Comparison of ENCODE assay signal across 26 mouse cellular contexts in genomic region chr8:57451896-57452295, GRCm38 (mm10). TPM values are rescaled to one million over a fixed set of nuclear protein-coding genes. Genes with fewer than 3 reads are reported as not detected.
DNase-seq lines count a peak whose midpoint lies in the region; ATAC-seq and TF ChIP-seq lines count a peak whose summit lies in the region.
"Had no signal": no experiment of that assay in that cellular context is flagged by ENCODE, and none has a peak within 500 bp of the region (broad histone marks: within the 10 kb centered on the region; RNA-seq: fewer than 3 reads in every experiment).

No protein-coding gene starts in this region.

- DNase-seq in kidney, adult 2 months, result peak; percentile 84
- DNase-seq in kidney, adult 9 months, result peak; percentile 88
- no peak for DNase-seq in kidney, postnatal 14 days
- peak; percentile 38 for DNase-seq in liver, adult 2 months (ENCODE audit: extremely low read depth, low read depth, low spot score)
- DNase-seq: adrenal gland, adult 2 months; adrenal gland, postnatal 10 days; adrenal gland, postnatal 25 days; cerebellum, adult 11 months; cerebellum, adult 18-20 months; cerebellum, adult 8-10 months; cerebellum, adult 9-11 months; cerebellum, postnatal 14 days; cerebellum, postnatal 36 days; embryo, embryonic 11 days had no signal

- no peak for TF ChIP-seq CTCF in kidney, adult 2 months (conservative IDR thresholded peaks at IDR 0.05; ENCODE audit: insufficient read depth, insufficient read length, low read depth, low read length)
- TF ChIP-seq CTCF in liver, adult 2 months (IDR thresholded peaks at IDR 0.05; ENCODE audit: low read depth, low read length), result no peak

- ATAC-seq in kidney, embryonic 15.5 days (replicated peaks; ENCODE audit: low FRiP score), result no peak
- ATAC-seq in liver, embryonic 12.5 days, result no peak
- ATAC-seq: forebrain, embryonic 14.5 days had no signal

- H3K79me2 ChIP-seq in liver, adult 2 months (ENCODE audit: control insufficient read depth, insufficient read depth, low read length), result no peaks in the 10 kb centered on the region

- H3K27ac ChIP-seq in kidney, adult 2 months (ENCODE audit: insufficient read depth, low read depth, low read length), result peak overlapping the region; percentile 95
- no peak overlapping the region for H3K27ac ChIP-seq in kidney, embryonic 15.5 days
- H3K27ac ChIP-seq in liver, adult 2 months (replicated peaks; ENCODE audit: insufficient read depth, low read depth, low read length), result no peak overlapping the region
- no peak overlapping the region for H3K27ac ChIP-seq in liver, embryonic 12.5 days
- H3K27ac ChIP-seq: embryonic facial prominence, embryonic 13.5 days; embryonic facial prominence, embryonic 15.5 days; forebrain, embryonic 10.5 days; forebrain, embryonic 12.5 days had no signal

- TF ChIP-seq POLR2A in kidney, adult 2 months (IDR thresholded peaks at IDR 0.05; ENCODE audit: low read depth, low read length), result no peak
- TF ChIP-seq POLR2A in liver, adult 2 months (IDR thresholded peaks at IDR 0.05; ENCODE audit: extremely low read depth, insufficient read depth, low read length), result no peak

- H3K4me3 ChIP-seq in kidney, adult 2 months (ENCODE audit: insufficient read depth, low read depth, low read length), result no peak overlapping the region
- no peak overlapping the region for H3K4me3 ChIP-seq in kidney, embryonic 15.5 days (replicated peaks)
- H3K4me3 ChIP-seq in liver, adult 2 months (ENCODE audit: insufficient read depth, low read depth, low read length), result no peak overlapping the region
- H3K4me3 ChIP-seq in liver, embryonic 12.5 days, result no peak overlapping the region
- H3K4me3 ChIP-seq: embryonic facial prominence, embryonic 13.5 days; embryonic facial prominence, embryonic 15.5 days; erythroblast, embryonic 14.5 days; forebrain, embryonic 10.5 days; forebrain, embryonic 12.5 days had no signal

- no peaks in the 10 kb centered on the region for H3K9me3 ChIP-seq in kidney, embryonic 15.5 days (replicated peaks)
- H3K9me3 ChIP-seq in liver, embryonic 12.5 days (replicated peaks), result no peaks in the 10 kb centered on the region
- H3K9me3 ChIP-seq: embryonic facial prominence, embryonic 13.5 days; embryonic facial prominence, embryonic 15.5 days; forebrain, embryonic 10.5 days; forebrain, embryonic 12.5 days had no signal

- no peak overlapping the region for H3K4me2 ChIP-seq in kidney, embryonic 15.5 days
- no peak overlapping the region for H3K4me2 ChIP-seq in liver, embryonic 12.5 days
- H3K4me2 ChIP-seq: embryonic facial prominence, embryonic 13.5 days; embryonic facial prominence, embryonic 15.5 days; forebrain, embryonic 12.5 days had no signal

- no peaks in the 10 kb centered on the region for H3K36me3 ChIP-seq in kidney, adult 2 months (ENCODE audit: control insufficient read depth, insufficient read depth, low read length)
- no peaks in the 10 kb centered on the region for H3K36me3 ChIP-seq in kidney, embryonic 15.5 days
- H3K36me3 ChIP-seq in liver, adult 2 months (ENCODE audit: control insufficient read depth, insufficient read depth, low read length), result no peaks in the 10 kb centered on the region
- no peaks in the 10 kb centered on the region for H3K36me3 ChIP-seq in liver, embryonic 12.5 days
- H3K36me3 ChIP-seq: embryonic facial prominence, embryonic 13.5 days; embryonic facial prominence, embryonic 15.5 days; forebrain, embryonic 10.5 days; forebrain, embryonic 12.5 days had no signal

- peaks cover 7% of the 10 kb centered on the region; the same call in 1 of the 2 replicates for H3K4me1 ChIP-seq in kidney, adult 2 months (ENCODE audit: control insufficient read depth, insufficient read depth, low read length)
- H3K4me1 ChIP-seq in kidney, embryonic 15.5 days, result no peaks in the 10 kb centered on the region
- H3K4me1 ChIP-seq in liver, adult 2 months (ENCODE audit: control insufficient read depth, insufficient read depth, low read length), result no peaks in the 10 kb centered on the region
- no peaks in the 10 kb centered on the region for H3K4me1 ChIP-seq in liver, embryonic 12.5 days
- H3K4me1 ChIP-seq: embryonic facial prominence, embryonic 13.5 days; embryonic facial prominence, embryonic 15.5 days; forebrain, embryonic 10.5 days; forebrain, embryonic 12.5 days had no signal

- H3K9ac ChIP-seq in kidney, embryonic 15.5 days, result no peak overlapping the region
- no peak overlapping the region for H3K9ac ChIP-seq in liver, adult 2 months (ENCODE audit: low read depth, low read length)
- H3K9ac ChIP-seq in liver, embryonic 12.5 days, result no peak overlapping the region
- H3K9ac ChIP-seq: embryonic facial prominence, embryonic 13.5 days; embryonic facial prominence, embryonic 15.5 days; forebrain, embryonic 12.5 days had no signal

- 61% methylated on average over 4 of the region's 4 CpGs for WGBS in kidney, adult 2 months
- WGBS in kidney, embryonic 15.5 days, result 96% methylated on average over 4 of the region's 4 CpGs
- WGBS in liver, adult 2 months, result 87% methylated on average over 4 of the region's 4 CpGs
- 80% methylated on average over 4 of the region's 4 CpGs for WGBS in liver, embryonic 12.5 days (ENCODE audit: insufficient replicate concordance)

- H3K27me3 ChIP-seq in kidney, adult 2 months (replicated peaks; ENCODE audit: control insufficient read depth, insufficient read depth, low read length), result no peaks in the 10 kb centered on the region
- no peaks in the 10 kb centered on the region for H3K27me3 ChIP-seq in kidney, embryonic 15.5 days
- H3K27me3 ChIP-seq in liver, adult 2 months (ENCODE audit: control insufficient read depth, insufficient read depth, low read length), result no peaks in the 10 kb centered on the region
- no peaks in the 10 kb centered on the region for H3K27me3 ChIP-seq in liver, embryonic 12.5 days (replicated peaks)
- H3K27me3 ChIP-seq: embryonic facial prominence, embryonic 13.5 days; embryonic facial prominence, embryonic 15.5 days; forebrain, embryonic 12.5 days had no signal

RNA-seq across cellular contexts. Expression of gene Scrg1, which starts 3.8 kb away (rescaled TPM):
- 0.68 and 1.2 TPM in 2 replicates for polyA plus RNA-seq in kidney, adult 2 months (2012; rRNA removed)
- 0.39 TPM in 1 of 2 replicates, not detected in the other for polyA plus RNA-seq in kidney, embryonic 15.5 days (2015; fragmentation: Nextera tagmentation; extraction: Ambion mirVana)
- total RNA-seq in liver, adult 2 months (2014; rRNA removed), result not detected in 2 replicates
- polyA plus RNA-seq in liver, adult 2 months (2012; rRNA removed), result not detected in 2 replicates
- 0.18 TPM in 1 of 2 replicates, not detected in the other for polyA plus RNA-seq in liver, embryonic 12.5 days (2016; fragmentation: Nextera tagmentation; extraction: Ambion mirVana)
- total RNA-seq: adrenal gland, postnatal 25 days; common myeloid progenitor, adult 5-6 weeks; ES-E14; MEL had no signal
- polyA plus RNA-seq: adrenal gland, adult 2 months; C2C12; erythroblast, embryonic 14.5 days; forebrain, embryonic 10.5 days had no signal

RNA-seq across cellular contexts. Expression of gene Sap30, which starts 35.8 kb away (rescaled TPM):
- polyA plus RNA-seq in kidney, adult 2 months (2012; rRNA removed), result 26.6 and 35.1 TPM in 2 replicates
- polyA plus RNA-seq in kidney, embryonic 15.5 days (2015; fragmentation: Nextera tagmentation; extraction: Ambion mirVana), result 35.9 and 37.0 TPM in 2 replicates
- total RNA-seq in liver, adult 2 months (2014; rRNA removed), result 4.2 and 5.6 TPM in 2 replicates
- 3.5 TPM in 2 replicates for polyA plus RNA-seq in liver, adult 2 months (2012; rRNA removed)
- polyA plus RNA-seq in liver, embryonic 12.5 days (2016; fragmentation: Nextera tagmentation; extraction: Ambion mirVana), result 26.9 and 27.8 TPM in 2 replicates

RNA-seq across cellular contexts. Expression of gene Hmgb2, which starts 59.8 kb away (rescaled TPM):
- 4.2 and 6.8 TPM in 2 replicates for polyA plus RNA-seq in kidney, adult 2 months (2012; rRNA removed)
- polyA plus RNA-seq in kidney, embryonic 15.5 days (2015; fragmentation: Nextera tagmentation; extraction: Ambion mirVana), result 478 and 554 TPM in 2 replicates
- total RNA-seq in liver, adult 2 months (2014; rRNA removed), result 2.6 and 3.1 TPM in 2 replicates
- polyA plus RNA-seq in liver, adult 2 months (2012; rRNA removed), result 0.52 and 0.65 TPM in 2 replicates
- 380 and 430 TPM in 2 replicates for polyA plus RNA-seq in liver, embryonic 12.5 days (2016; fragmentation: Nextera tagmentation; extraction: Ambion mirVana)

Comparison
In these comparisons a context has a peak if more than half of its experiments do, and no peak if none do; other contexts are left out.
1. RNA of gene Hmgb2, which starts 59.8 kb away (polyA plus RNA-seq): 478 to 554 TPM in kidney, embryonic 15.5 days and 380 to 430 TPM in liver, embryonic 12.5 days; 4.2 to 6.8 TPM in kidney, adult 2 months and 0.52 to 0.65 TPM in liver, adult 2 months; every median in the first group is over 10 times any median in the second.